Mouse (Mus musculus) gastrocnemius, postnatal 25 days (tissue): ENCODE data around the gene Emc6. TPM values are rescaled to one million over a fixed set of nuclear protein-coding genes. Genes with fewer than 3 reads are reported as not detected.

ENCODE experiments used
- DNase-seq: peaks from one replicate; pipeline ENCODE4 v3.0.0; 2022
- total RNA-seq, 2 experiments: library from RNA; stranded (reverse); gene quantifications; 1 replicate in 1 of 2; 2 replicates in 1 of 2; pipeline ENCODE4 v1.2.3; 2021

The Emc6 gene
- total RNA-seq, 2 experiments from 2014 or later: 77.8 to 87.8 TPM

DNA sequence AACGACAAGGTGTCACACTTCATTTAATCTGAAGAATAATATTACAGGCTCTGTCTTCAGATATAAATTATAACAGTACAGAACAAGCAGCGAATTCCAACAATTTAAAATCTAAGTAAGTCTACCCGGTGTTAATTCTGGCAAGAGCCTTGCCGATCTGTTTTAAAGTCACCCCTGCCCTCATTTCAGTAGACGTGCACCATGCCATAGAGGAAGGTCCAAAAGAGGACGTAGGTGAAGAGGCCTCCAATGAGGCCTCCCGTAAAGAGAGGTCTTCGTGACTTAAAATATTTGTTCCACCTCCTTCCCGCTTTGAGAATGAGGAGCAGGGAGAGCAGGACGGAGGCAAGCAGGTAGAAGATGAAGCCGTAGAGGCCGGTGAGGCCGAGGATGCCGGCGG, 651 bp downstream of the Emc6 start:
- no peak for DNase-seq

DNA sequence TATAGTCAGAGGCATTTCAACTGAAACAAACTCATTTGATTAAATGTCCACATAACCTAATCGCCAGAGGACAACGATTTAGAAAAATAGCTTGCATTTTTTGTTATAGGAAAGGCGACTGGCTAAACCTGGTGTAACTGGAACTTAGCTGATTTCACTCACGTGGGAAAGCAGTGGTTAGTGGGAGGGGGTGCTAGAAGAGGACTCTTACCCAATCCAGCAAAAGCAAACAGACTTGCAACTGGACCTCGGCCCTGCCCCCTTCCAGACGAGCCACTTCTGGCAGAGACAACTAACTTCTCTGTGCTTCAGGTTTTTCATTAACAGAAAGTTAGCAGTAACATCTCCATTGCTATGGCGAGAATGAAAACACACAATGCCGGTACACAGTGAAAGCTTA, 1.2 kb downstream of the Emc6 start:
- DNase-seq: no peak

DNA sequence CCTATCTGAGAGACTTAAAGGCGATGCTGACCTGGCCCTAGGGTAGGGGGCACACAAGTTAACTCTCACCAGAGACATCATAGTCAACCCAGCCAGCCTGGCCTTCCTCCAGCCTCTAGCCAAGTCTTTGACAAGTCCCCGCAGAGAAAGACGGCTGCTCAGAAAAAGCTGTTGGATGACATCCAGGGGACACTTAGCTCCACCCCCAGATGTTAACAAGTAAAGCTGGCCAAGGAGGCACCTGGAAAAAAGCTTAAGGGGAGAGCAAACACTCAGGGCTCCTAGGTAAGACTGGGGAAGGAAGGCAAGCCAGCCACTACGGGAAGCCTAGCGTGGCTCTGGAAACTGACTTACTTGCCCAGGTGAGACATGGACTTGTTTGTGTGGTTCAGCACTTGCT, 4.7 kb downstream of the Emc6 start:
- peak; percentile 64 for DNase-seq

DNA sequence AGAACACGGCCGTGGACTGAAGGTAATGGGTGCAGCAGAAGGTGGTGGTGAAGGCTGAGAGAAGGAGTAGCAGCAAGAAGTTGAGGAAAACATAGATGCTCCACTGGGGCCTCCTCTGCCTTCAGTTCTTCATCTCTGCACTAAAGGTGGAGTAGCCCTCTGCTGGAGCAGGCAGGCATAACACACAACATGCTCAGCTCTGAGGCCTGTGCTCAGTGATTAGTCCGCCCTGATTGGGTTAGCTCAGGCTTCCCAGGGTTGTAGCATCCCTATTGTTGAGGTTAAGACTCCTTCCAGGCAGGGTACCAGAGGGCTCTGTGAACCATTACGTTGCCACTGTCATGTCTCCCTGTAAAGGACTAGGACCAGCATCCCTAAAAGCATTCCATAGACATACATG, 7.6 kb downstream of the Emc6 start:
- DNase-seq: no peak

DNA sequence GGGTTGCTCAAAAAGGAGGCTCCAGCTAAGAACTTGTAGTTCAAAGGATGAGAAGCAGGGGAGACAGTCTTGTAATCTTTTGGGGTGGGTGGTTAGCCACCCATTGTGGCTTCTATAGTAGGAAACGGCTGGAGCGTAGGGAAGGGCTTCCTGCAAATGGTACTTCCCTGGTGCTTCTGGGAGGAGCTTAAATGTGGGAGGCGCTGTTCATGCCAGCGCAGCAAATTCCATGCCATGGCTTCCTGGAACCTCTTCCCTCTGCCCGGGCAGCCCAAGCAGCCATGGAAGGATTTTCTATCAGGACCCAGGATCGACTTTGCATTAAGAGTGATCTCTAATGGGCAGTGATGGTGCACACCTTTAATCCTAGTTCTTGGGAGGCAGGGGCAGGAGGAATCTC, 8.3 kb downstream of the Emc6 start:
- no peak for DNase-seq

DNA sequence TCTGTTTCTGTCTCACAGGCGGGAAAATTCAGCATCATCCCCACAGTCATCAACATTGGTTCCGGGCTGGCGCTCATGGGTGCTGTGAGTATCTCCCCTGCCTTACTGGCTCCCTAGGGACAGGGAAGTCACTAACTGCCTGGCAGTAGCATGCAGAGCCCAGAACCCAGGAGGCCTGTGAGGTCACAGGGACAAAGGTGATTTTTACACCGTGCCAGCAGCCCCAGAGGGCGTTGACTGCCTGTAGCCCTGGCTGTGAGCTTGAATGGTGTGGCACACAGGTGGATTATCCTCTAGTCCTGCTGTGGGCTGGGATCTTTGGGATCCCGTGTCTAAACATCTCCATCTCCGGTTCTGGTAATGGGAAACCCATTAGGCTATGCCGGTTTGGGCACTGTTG, 8.8 kb downstream of the Emc6 start:
- no peak for DNase-seq

DNA sequence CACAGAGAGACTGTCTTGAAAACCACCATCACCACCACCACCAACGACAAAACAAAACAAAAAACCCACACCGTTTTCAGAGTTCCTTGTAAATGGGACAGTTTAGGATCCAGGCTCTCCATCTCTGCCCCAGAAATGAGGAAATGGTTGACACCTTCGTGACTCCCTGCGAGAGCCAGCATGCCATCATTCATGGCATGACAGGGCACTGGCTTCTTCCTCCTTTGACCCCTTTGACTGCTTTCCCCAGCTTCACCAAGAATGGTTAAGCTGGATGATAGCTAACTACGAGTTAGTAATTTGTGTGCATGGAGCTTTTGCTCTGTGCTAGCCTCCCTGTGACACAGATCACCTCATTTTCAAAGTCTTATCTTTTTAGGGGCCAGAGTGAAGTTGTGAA, 14.6 kb downstream of the Emc6 start:
- no peak for DNase-seq

DNA sequence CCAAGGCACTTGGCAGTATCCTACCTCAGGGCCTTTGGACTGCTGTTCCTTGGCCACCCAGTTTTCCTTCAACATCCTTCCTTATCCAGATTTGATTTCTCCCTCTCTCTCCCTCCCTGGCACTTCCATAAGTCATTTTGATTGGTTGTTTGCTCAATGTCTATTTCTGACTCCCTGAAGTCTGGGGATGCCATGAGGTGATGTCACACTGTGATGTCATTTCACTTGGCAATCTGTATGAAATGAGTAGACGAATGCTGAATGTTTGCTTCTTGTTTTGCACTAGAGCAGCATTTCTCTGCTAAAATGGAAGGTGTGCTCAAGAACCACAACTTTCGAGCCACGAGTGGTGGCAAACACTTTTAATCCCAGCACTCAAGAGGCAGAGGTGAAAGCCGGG, 15.2 kb downstream of the Emc6 start:
- DNase-seq: no peak

DNA sequence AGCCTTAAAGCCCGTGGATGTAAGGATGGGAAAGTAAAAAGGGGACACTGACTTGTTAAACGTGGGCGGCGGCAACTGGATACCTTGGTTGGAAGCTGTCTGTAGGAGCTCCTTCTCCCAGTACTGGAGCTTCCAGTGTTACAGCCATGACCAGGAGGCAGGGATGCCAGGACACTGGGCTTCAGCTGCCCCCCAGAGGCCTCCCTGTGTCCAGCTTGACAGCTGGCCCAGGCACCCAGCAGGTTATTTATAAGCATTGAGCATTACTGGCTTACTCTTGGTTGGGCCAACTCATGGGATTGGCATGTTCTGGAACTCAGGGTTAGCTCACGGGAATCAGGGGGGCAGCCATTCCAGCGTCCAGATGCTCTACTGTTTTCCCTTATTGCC, 16.0 kb downstream of the Emc6 start:
- peak; percentile 81 for DNase-seq

DNA sequence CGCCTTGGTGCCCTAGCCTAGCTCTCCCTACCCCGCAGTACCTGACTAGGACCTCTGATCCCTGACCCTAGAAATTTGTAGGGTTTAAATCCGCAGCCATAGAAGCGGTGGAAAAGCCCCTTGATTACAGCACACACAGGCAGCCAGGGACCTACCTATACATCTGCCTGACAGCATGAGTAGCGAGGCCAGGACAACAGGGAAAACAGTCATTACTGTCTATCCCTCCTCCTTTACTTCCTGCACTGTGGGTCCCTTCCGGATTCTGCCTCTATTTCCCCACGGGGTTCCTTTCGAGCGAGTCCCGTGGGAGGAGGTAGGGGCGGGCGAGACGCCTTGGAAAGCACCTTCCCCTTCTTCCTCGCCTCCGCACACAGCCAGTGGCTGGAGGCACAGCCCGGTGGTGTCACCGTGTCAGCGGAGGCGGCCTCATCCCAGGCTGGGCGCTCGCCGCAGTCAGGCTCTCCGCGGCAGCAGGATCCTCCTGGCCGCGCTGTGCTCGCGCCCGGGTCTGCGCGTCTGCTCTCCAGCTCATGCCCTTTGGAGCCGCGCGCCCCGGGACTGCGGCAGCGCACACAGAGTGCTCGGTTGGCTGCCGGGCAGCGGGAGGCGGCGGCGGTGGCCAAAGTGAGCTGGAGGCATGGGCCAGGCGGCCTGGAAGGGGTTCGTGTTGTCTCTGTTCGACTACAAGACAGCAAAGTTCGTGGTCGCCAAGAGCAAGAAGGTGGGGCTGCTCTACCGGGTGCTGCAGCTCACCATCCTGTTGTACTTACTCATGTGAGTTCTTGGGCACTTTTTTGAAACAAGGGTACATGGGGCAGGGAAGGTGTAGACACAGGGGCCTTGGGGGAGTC, 16.7 kb downstream of the Emc6 start, which contains the start of gene P2rx5:
Gene P2rx5 (plus strand): TSS at position 465 of the 854 bp plus-strand sequence.
- peak; percentile 68 for DNase-seq

DNA sequence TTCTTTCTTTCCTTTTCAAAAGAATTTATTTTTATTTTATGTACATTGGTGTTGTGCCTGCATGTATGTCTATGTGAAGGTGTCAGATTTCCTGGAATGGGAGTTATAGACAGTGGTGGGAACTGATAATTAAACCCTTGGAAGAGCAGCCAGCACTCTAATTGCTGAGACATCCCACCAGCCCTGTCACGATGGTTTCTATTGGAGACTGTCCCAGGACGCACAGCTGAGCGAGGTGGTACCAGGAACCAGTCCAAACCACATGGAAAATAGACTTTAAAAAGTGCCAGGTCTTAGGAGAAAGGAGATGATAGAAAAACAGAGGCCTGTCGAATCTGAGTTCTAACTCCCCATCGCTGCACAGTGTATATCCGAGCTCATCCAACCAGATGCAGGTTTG, 21.8 kb downstream of the Emc6 start:
- DNase-seq: no peak

DNA sequence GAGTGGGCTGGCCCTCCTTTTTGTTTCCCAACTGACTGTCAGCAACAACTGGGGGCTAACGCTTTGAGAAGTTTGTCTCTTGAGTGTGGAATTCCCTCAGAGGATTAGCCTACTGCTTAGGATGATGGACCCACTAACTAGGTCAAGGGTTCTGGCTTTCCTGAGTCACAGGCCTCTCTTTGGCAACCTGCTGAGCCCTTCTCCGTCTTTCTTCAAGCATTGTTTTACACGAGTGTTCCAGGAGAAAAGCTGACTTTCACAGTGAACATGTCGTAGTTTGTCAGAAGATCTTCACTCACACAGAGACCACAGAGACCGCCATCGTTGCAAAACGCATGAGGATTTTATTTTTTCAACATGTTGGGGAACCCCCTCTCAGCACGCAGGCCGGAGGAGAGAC, 28.6 kb downstream of the Emc6 start:
- DNase-seq: no peak

DNA sequence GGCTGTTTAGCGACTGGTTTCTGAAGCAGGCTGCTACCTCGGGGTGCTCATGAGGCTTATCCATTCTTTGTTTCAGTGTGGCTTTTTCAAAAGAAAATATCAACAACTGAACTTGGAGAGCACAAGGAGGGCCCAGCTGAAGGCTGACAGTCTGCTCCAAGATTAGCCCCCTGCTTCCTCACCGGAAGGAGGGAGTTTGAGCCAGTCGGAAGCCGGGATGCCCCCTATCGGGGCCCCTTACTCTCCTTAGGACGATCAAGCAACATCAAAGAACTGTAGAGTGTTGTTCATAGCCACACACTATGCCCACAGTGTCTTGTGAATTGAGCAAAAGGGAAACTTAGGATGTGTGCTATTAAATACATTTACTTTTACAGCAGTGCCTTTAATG, 29.9 kb downstream of the Emc6 start:
- DNase-seq: no peak

DNA sequence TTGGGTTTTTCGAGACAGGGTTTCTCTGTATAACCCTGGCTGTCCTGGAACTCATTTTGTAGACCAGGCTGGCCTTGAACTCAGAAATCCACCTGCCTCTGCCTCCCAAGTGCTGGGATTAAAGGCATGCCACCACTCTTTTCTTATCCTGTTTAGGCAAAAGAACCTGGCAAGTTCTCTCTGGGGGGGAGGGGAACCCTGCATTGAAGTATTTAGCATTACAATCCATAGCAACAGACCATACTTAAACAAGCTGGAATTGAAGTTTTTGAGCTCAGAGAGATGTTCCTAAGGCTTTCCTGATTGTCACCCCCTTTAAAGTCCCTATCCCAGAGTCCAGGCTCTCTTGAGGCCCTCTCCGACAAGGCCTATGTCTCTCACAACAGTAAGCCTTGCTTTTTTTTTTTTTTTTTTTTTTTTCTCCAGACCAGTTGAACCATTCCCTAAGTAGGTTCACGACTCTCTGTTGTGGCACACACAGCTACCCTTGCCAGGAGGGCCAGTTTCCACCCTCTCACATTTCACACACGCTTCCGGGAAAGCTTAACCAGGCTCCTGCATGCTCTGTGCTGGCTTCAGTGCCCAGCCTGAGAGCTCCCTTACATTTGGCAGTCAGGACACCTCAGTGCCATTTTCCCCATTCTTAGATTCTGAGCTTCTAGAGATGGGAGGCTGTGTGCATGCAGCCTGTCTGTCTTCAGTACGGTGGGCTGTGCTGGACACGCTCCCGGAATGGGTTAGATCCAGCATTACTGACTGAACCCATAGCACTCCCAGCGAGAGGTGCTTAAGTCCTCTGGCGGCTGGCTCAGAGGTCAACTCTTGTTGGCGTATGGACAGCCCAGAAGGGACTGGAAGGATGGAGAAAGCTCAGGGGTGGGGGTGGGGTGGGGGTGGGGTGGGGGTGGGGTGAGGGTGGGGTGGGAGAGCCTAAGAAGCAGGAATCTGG, 30.5 kb downstream of the Emc6 start:
- DNase-seq: peak; percentile 47

DNA sequence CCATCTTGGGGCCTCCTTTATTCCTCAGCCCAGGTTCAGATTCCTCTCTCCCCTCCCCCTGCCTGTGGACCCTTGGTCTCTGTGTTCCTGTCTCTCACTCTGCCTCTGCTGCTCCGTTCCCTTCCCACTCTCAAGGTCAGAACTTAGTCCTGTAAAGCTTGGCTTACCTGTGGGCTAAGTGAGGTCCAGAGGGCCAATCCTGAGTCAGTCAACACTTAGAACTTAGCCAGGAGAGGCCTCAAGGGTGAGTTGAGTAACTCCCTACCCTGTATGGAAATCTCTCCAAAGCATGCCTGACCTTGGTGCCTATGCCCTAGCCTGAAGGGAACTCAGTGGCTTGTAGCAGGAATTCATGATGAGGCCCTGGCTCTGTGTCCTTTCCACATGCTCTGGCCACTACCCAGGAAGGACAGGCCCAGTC, 32.6 kb downstream of the Emc6 start:
- peak; percentile 30 for DNase-seq

DNA sequence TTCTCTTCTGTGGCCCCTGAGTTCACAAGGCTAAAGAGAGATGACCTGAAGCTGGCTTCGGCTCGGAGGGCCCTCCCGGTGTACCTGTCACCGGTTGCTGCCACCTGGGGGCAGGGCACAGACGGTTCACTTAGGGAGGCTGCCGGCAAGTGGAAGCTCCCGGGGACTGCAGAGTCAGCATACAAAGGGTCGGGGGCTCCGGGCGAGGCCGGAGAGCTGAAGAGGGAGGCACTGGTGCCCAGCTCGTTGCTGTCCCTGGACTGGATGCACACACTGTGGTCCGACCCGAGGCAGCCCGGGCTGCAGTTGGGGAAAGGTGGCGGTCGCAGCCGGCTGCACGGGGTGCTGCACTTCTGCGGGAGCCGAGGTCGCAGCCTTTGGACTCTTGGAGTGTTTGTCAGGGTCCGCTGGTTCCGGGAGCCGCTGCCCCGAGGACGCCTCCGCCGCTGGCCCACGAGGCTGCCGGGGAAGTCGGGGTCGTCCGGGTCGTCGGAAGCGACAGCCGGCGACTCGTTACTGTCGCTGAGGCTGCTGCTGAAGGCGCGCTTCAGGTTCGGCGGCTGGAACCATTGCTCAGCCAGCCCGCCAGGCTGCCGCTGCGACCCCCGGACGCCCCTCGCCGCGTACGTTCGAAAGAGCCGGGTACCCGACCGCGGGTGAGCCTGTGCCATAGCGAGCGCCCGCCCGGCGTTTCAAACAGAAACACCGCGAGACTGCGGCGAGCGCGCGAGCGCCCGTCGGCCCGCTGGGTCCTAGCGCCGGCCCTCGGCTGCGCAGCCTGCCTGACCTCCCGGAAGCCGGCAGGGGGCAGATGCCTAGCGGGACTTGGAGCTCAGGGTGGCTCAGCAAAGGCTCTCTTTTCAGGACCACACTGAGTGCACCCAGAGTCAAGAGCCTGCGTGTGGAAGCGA, 39.0 kb downstream of the Emc6 start, which contains the start of gene Haspin:
Gene Haspin (minus strand): TSS at position 704 of the 911 bp plus-strand sequence.
- peak; percentile 87 for DNase-seq

DNA sequence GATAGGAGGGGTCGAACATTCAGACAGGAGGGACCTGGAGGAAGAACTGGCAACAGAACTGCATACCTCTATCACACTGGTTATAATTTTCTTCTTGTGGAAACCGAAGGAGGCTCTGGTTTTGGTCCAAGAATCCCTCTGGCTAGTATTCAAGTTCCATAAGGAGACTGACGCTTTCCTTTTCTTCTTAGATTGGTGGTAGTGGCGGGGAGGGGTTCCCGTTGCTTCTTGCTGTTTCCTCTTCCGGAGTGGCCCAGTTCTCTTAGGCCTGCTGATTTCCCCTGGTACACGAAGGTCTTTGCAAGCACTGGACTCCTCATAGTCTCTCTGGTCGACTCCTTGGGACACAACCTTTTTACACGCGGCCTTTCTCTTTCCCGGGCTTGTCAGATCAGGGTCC, 39.7 kb downstream of the Emc6 start:
- no peak for DNase-seq

DNA sequence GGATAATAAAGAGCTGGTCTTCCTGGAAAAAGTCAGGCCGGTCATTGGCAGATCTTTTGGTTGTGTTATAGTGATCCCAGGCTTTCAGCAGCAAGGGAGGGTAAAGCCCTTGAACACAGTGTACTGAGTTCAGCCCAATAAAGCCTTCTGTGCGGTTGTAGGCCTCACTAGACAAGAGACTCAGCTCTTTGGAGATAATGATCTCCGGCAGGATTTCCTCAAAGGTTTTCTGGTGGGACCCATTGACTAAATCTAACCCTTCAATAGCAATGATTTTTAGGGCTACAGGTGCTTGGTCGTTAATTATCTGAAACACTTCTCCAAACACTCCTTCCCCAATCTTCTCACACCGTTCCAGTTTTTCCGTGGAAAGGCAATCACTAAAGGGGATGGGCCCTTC, 40.2 kb downstream of the Emc6 start:
- no peak for DNase-seq

DNA sequence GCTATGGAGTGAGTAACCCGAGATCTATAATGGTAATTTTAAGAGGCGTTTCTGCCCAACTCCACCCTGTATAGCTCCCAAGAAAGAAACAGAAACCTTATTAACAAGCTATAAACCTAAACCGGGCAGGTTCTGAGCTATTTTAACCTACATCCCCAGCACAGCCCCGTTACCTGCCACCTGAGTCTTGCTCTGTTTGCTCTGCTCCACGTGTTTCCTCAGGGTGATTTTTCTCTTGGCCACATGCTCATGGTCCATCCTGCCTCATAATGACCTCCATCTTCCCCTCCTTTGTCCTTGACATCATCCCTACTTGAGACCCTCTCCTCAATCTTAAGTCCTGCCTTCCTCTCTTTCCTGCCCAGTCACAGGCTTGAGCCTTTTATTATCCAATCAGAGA, 42.6 kb downstream of the Emc6 start:
- DNase-seq: no peak

DNA sequence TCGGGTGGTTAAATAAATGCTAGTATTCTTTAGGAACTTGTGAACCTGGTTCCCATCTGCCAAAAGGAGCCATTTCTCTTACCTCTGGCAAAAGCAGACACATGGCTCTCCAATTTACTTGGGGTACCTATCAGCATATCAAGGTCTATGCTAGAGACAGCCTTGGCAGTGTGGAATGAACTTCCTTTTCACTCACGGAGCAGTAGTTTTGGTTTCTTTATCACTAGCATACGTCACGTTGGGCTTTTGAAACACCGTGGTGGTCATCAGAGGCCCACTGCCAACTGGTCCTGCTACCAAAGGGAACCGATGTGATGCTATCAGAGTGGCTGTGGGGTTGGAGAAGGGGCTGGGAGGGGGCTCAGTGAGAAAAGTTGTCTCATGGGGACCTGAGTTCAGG, 43.8 kb downstream of the Emc6 start:
- no peak for DNase-seq

DNA sequence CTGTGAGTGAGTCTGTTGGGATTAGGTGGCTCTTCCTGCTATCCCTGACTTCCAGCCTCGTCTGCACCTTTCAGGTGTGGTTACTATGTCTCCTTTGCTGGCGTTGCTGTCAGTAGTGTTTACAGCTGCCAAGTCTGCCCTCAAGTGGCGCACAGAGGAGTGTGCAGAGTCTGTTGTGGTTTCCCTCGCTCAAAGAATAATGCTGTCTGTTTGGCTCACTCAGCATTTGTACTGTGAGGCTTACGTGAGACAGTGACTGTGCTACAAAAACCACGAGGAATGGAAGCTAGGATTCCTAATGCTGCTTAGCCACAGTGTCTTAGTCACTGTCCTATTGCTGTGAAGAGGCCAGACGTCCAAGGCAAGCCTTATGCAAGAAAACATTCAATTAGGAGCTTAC, 45.8 kb downstream of the Emc6 start:
- DNase-seq: no peak

DNA sequence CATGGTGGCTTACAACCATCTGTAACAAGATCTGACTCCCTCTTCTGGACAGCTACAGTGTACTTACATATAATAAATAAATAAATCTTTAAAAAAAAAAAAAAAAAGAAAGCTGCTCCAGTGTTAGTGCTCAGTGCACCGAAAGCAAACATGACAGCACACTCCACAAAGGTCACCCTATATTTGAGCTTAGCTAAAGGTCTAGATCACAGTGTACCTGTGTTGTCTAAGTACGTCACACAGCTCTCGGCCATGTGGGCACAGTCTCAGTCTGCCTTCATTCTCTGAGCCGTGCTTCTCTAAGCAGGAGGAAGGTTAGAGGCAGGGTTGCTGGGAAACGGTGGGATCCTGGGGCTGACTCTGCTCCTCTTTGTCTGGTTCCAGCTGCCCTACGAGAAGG, 50.3 kb downstream of the Emc6 start:
- DNase-seq: no peak
